Mouse (Mus musculus) cerebral cortex, adult 2 months (tissue): ENCODE measurements around the gene Hao1.

Experiments
- WGBS: fragments of 180-500 bp; shearing (Covaris S2); methylation state at CpG from one replicate; pipeline ENCODE4 v1.1.7; 2018; 5-methylcytosine and 5-hydroxymethylcytosine counted together

The Hao1 gene

GRCm38 (mm10) chr2:134460831-134461230, 93.3 kb downstream of the Hao1 start:
- 62% methylated on average over 5 of the region's 5 CpGs for WGBS

- 25% methylated on average over 7 of the region's 7 CpGs for whole genome bisulfite sequencing
Measured at GRCm38 (mm10) chr2:134456065-134456505, 98.1 kb downstream of the Hao1 start.

GRCm38 (mm10) chr2:134452748-134453147, 101.4 kb downstream of the Hao1 start:
- 58% methylated on average over 1 of the region's 1 CpGs for WGBS

GRCm38 (mm10) chr2:134450976-134451375, 103.2 kb downstream of the Hao1 start:
- 80% methylated on average over 1 of the region's 1 CpGs for WGBS
